Mouse (Mus musculus) CD4-positive helper T cell, adult 2 months (primary cell): Measurements from ENCODE around the gene Sptlc3.

Source experiments
- DNase-seq: peaks from one replicate; pipeline ENCODE4 v3.0.0-alpha.2; 2012; ENCODE audit warnings: low read depth, missing footprints, low spot score

The Sptlc3 gene

GRCm38 (mm10) chr2:139637861-139638260, 144.1 kb downstream of the Sptlc3 start:
- no peak for DNase-seq

GRCm38 (mm10) chr2:139641757-139642385, 148.2 kb downstream of the Sptlc3 start:
- no peak for DNase-seq

GRCm38 (mm10) chr2:139649518-139649917, 155.8 kb downstream of the Sptlc3 start:
- no peak for DNase-seq

- no peak for DNase-seq
Observed at GRCm38 (mm10) chr2:139656750-139657149, 163.0 kb downstream of the Sptlc3 start.

GRCm38 (mm10) chr2:139671838-139672237, 178.1 kb downstream of the Sptlc3 start:
- DNase-seq = no peak

- no peak for DNase-seq
Observed at GRCm38 (mm10) chr2:139672371-139672770, 178.7 kb downstream of the Sptlc3 start.

GRCm38 (mm10) chr2:139677065-139677762, 183.5 kb downstream of the Sptlc3 start:
- DNase-seq = peak; percentile 6

GRCm38 (mm10) chr2:139677809-139678274, 184.1 kb downstream of the Sptlc3 start, which contains the start of gene Ism1:
TSS of gene Ism1 (plus strand) at chr2:139678178.
- DNase-seq = peak; percentile 5

GRCm38 (mm10) chr2:139678275-139679140, 184.8 kb downstream of the Sptlc3 start:
- peak; percentile 7 for DNase-seq

GRCm38 (mm10) chr2:139682540-139682939, 188.8 kb downstream of the Sptlc3 start:
- no peak for DNase-seq
